Mouse (Mus musculus) brain, embryonic 14.5 days (tissue): Measurements from ENCODE around the gene Hddc3.

Source experiments
- CTCF ChIP-seq: fragments of 200-500 bp; IDR thresholded peaks from 2 replicates; pipeline ENCODE4 v1.5.1; 2012; ENCODE audit warnings: inconsistent platforms, mild to moderate bottlenecking, moderate library complexity, borderline replicate concordance; ENCODE audit not compliant: insufficient read depth, insufficient read length; ENCODE audit errors: extremely low read depth
- POLR2A ChIP-seq: fragments of 200-500 bp; IDR thresholded peaks from 2 replicates; pipeline ENCODE4 v1.6.1; 2012; ENCODE audit warnings: mild to moderate bottlenecking, inconsistent platforms, borderline replicate concordance; ENCODE audit not compliant: poor library complexity, insufficient read depth, insufficient read length, severe bottlenecking; ENCODE audit errors: extremely low read depth

DNA sequence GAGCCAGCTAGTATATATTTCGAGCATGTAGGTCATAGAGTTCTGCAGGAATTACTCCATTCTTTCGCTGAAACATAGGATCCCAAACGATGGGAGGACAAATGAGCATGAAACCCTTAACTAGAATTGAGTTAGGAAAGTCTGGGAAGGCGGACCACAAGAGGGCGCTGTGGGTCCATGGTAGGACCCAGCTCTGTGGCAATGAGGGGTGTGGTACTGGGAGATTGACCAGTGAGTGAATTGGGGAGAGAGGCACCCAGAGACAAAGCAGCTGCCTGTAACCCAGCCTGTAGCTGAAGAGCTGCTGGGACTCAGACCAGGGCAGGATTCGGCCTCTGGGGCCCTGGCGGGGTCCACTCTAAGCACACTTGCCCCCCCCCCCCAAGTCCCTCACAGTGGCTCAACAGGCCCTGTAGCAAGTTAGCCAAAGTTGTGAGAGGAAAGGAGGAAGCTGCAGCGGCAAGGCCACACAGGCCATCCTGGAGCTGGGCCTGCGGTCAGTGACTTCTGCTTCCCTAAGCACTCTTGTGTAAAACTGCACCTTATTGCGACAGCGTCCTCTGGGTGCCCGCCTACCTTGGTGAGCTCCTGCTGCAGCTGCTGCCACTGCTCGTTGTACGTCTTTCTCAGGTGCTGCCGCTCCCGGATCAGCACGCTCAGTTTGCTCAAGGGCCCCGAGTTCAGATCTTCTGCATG is 43.5 kb downstream of the Hddc3 start:
- TF ChIP-seq CTCF (peak; percentile 97), POLR2A (no peak)
